Mouse (Mus musculus): Measurements from ENCODE around the gene Rack1. TPM values are rescaled to one million over a fixed set of nuclear protein-coding genes. Genes with fewer than 3 reads are reported as not detected.

The Rack1 gene
- total and polyA plus RNA-seq, 3 experiments = 376 to 5,815 (median 4,421) TPM

DNA sequence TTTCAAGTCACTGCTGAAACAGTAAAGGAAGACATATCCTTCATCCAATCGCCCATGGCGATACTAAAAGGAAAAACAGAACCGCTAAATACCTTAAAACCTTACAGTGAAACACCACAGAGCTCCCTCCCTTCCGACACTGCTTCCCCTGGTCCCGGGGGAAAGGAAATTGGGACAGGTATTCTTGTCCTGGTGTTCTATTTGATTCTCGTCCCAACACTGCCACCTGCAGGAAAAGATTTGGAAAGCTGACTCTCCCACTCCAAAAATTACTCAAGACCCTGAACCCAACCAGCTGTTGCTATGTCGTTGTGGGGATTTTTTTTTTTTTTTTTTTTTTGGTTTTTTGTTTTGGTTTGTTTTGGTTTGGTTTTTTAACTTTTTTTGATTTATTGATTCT, 24.6 kb upstream of the Rack1 start:
- peaks cover 0 to 4% of the 10 kb centered on the region in 2 experiments; a peak in 2 of 4 replicates for H3K36me3 ChIP-seq (ENCODE audit: control insufficient read depth in 1 of 2, insufficient read depth in 2 of 2, low read length in 2 of 2)
- H3K27me3 ChIP-seq (ENCODE audit: control insufficient read depth in 1 of 2, insufficient read depth in 2 of 2, low read length in 2 of 2) = no peaks in the 10 kb centered on the region
- H3K4me1 ChIP-seq (ENCODE audit: control insufficient read depth in 1 of 2, insufficient read depth in 2 of 2, low read length in 2 of 2) = peaks cover 12 to 26% of the 10 kb centered on the region in 2 experiments
- H3K4me3 ChIP-seq (ENCODE audit: control insufficient read depth in 1 of 2, insufficient read depth in 1 of 2, low read depth in 2 of 2, low read length in 2 of 2) = peak overlapping the region; percentile 40 to 52
- no peak overlapping the region for H3K9ac ChIP-seq (ENCODE audit: control insufficient read depth, low read depth, low read length, poor library complexity, severe bottlenecking)
- DNase-seq (ENCODE audit: low read depth, low spot score) = peak; percentile 90
- H3K9me3 ChIP-seq (replicated peaks; ENCODE audit: insufficient read depth, low read length) = no peaks in the 10 kb centered on the region
- H3K27ac ChIP-seq (ENCODE audit: control insufficient read depth, low read depth, low read length) = no peak overlapping the region
- TF ChIP-seq JUND (IDR thresholded peaks at IDR 0.05; ENCODE audit: low read depth, low read length) (no peak), MXI1 (IDR thresholded peaks at IDR 0.05; ENCODE audit: low read depth, low read length) (0 out of 2 replicates have a peak, but pooled peaks have one; percentile 34), MEF2A (IDR thresholded peaks at IDR 0.05; ENCODE audit: extremely low read depth, insufficient replicate concordance, low read depth, low read length, poor library complexity, severe bottlenecking) (no peak), SIN3A (IDR thresholded peaks at IDR 0.05; ENCODE audit: low read length) (peak; percentile 63; the same call in 1 of the 2 replicates), BHLHE40 (IDR thresholded peaks at IDR 0.05; ENCODE audit: borderline replicate concordance, low read depth, low read length) (no peak), NRF1 (IDR thresholded peaks at IDR 0.05; ENCODE audit: insufficient read depth, low read depth, low read length, poor library complexity, severe bottlenecking) (no peak), ZNF384 (IDR thresholded peaks at IDR 0.05; ENCODE audit: low read depth, low read length) (peak; percentile 86), ELF1 (IDR thresholded peaks at IDR 0.05; ENCODE audit: low read depth, low read length) (0 out of 2 replicates have a peak, but pooled peaks have one; percentile 17), TBP (IDR thresholded peaks at IDR 0.05; ENCODE audit: low read depth, low read length) (no peak; the same call in 1 of the 2 replicates), CHD2 (IDR thresholded peaks at IDR 0.05; ENCODE audit: low read length) (no peak), ZMIZ1 (IDR thresholded peaks at IDR 0.05; ENCODE audit: low read depth, low read length) (no peak), TCF12 (IDR thresholded peaks at IDR 0.05; ENCODE audit: low read depth, low read length) (no peak), MAX (IDR thresholded peaks at IDR 0.05; ENCODE audit: low read length) (no peak), E2F4 (IDR thresholded peaks at IDR 0.05; ENCODE audit: borderline replicate concordance, low read depth, low read length) (no peak), POLR2A (IDR thresholded peaks at IDR 0.05; ENCODE audit: control insufficient read depth in 1 of 2, insufficient read depth in 1 of 2, low read depth in 1 of 2, low read length in 2 of 2, poor library complexity in 1 of 2) (no peak), SMC3 (IDR thresholded peaks at IDR 0.05; ENCODE audit: low read depth, low read length) (peak; percentile 25; the same call in 1 of the 2 replicates), CHD1 (IDR thresholded peaks at IDR 0.05; ENCODE audit: low read depth, low read length) (no peak), CTCF (IDR thresholded peaks at IDR 0.05 in 2 of 3, conservative IDR thresholded peaks at IDR 0.05 in 1 of 3; ENCODE audit: control insufficient read depth in 1 of 3, insufficient read depth in 1 of 3, low read depth in 2 of 3, low read length in 3 of 3, poor library complexity in 1 of 3, severe bottlenecking in 1 of 3) (peak; percentile 43 to 85 (median 50)), NELFE (IDR thresholded peaks at IDR 0.05; ENCODE audit: low read depth, low read length) (no peak), TAL1 (IDR thresholded peaks at IDR 0.05; ENCODE audit: low read length) (no peak), RAD21 (IDR thresholded peaks at IDR 0.05; ENCODE audit: low read depth, low read length) (peak; percentile 61), MYC (IDR thresholded peaks at IDR 0.05; ENCODE audit: low read depth, low read length) (0 out of 2 replicates have a peak, but pooled peaks have one; percentile 31), GABPA (IDR thresholded peaks at IDR 0.05; ENCODE audit: low read depth, low read length) (no peak), GATA1 (IDR thresholded peaks at IDR 0.05; ENCODE audit: low read depth, low read length) (no peak), RCOR1 (IDR thresholded peaks at IDR 0.05; ENCODE audit: low read depth, low read length) (peak; percentile 25; the same call in 1 of the 2 replicates), ETS1 (IDR thresholded peaks at IDR 0.05; ENCODE audit: low read depth, low read length) (peak; percentile 47; the same call in 1 of the 2 replicates), EP300 (IDR thresholded peaks at IDR 0.05; ENCODE audit: low read depth in 1 of 2, low read length in 2 of 2) (no peak), HCFC1 (IDR thresholded peaks at IDR 0.05; ENCODE audit: low read depth, low read length) (no peak)
- no peaks in the 10 kb centered on the region for H3K79me2 ChIP-seq (ENCODE audit: control insufficient read depth, insufficient read depth, low read length, poor library complexity)
